Mouse (Mus musculus): ENCODE measurements around the gene Fgfr1op.

Fgfr1op gene

GRCm38 (mm10) chr17:8223225-8223624, 57.9 kb downstream of the Fgfr1op start:
- no peak for ATAC-seq (ENCODE audit: insufficient number of reproducible peaks, low FRiP score, low TSS enrichment)

- ATAC-seq (ENCODE audit: insufficient number of reproducible peaks, low FRiP score, low TSS enrichment): no peak
These were observed 58.8 kb downstream of the Fgfr1op start for GRCm38 (mm10) chr17:8224072-8224471.

- ATAC-seq (ENCODE audit: insufficient number of reproducible peaks, low FRiP score, low TSS enrichment): no peak
These were observed 59.9 kb downstream of the Fgfr1op start for GRCm38 (mm10) chr17:8225166-8225565.

- ATAC-seq (ENCODE audit: insufficient number of reproducible peaks, low FRiP score, low TSS enrichment): no peak
These were observed 60.4 kb downstream of the Fgfr1op start for GRCm38 (mm10) chr17:8225746-8226145.

- no peak for ATAC-seq (ENCODE audit: insufficient number of reproducible peaks, low FRiP score, low TSS enrichment)
These were observed 63.3 kb downstream of the Fgfr1op start for GRCm38 (mm10) chr17:8228622-8229021.

GRCm38 (mm10) chr17:8229607-8230006, 64.3 kb downstream of the Fgfr1op start:
- no peak for ATAC-seq (ENCODE audit: insufficient number of reproducible peaks, low FRiP score, low TSS enrichment)

- no peak for ATAC-seq (ENCODE audit: insufficient number of reproducible peaks, low FRiP score, low TSS enrichment)
These were observed 66.8 kb downstream of the Fgfr1op start for GRCm38 (mm10) chr17:8232089-8232488.

GRCm38 (mm10) chr17:8233618-8234214, 68.4 kb downstream of the Fgfr1op start:
- ATAC-seq (ENCODE audit: insufficient number of reproducible peaks, low FRiP score, low TSS enrichment): no peak

GRCm38 (mm10) chr17:8234537-8234936, 69.2 kb downstream of the Fgfr1op start:
- no peak for ATAC-seq (ENCODE audit: insufficient number of reproducible peaks, low FRiP score, low TSS enrichment)

- no peak for ATAC-seq (ENCODE audit: insufficient number of reproducible peaks, low FRiP score, low TSS enrichment)
These were observed 70.4 kb downstream of the Fgfr1op start, which contains the start of gene Ccr6 for GRCm38 (mm10) chr17:8235743-8236142. Gene Ccr6, plus strand, starts transcription at chr17:8236043.

GRCm38 (mm10) chr17:8238012-8238710, 72.9 kb downstream of the Fgfr1op start:
- no peak for ATAC-seq (ENCODE audit: insufficient number of reproducible peaks, low FRiP score, low TSS enrichment)

- ATAC-seq (ENCODE audit: insufficient number of reproducible peaks, low FRiP score, low TSS enrichment): no peak
These were observed 74.3 kb downstream of the Fgfr1op start for GRCm38 (mm10) chr17:8239561-8239960.

- ATAC-seq (ENCODE audit: insufficient number of reproducible peaks, low FRiP score, low TSS enrichment): no peak
These were observed 75.2 kb downstream of the Fgfr1op start for GRCm38 (mm10) chr17:8240517-8240916.

- no peak for ATAC-seq (ENCODE audit: insufficient number of reproducible peaks, low FRiP score, low TSS enrichment)
These were observed 76.3 kb downstream of the Fgfr1op start for GRCm38 (mm10) chr17:8241645-8242044.

- ATAC-seq (ENCODE audit: insufficient number of reproducible peaks, low FRiP score, low TSS enrichment): no peak
These were observed 76.9 kb downstream of the Fgfr1op start for GRCm38 (mm10) chr17:8242186-8242585.

GRCm38 (mm10) chr17:8244124-8244523, 78.8 kb downstream of the Fgfr1op start:
- no peak for ATAC-seq (ENCODE audit: insufficient number of reproducible peaks, low FRiP score, low TSS enrichment)

GRCm38 (mm10) chr17:8246102-8246754, 80.9 kb downstream of the Fgfr1op start:
- no peak for ATAC-seq (ENCODE audit: insufficient number of reproducible peaks, low FRiP score, low TSS enrichment)
